Mouse (Mus musculus): ENCODE results near the gene AB124611. TPM values are rescaled to one million over a fixed set of nuclear protein-coding genes. Genes with fewer than 3 reads are reported as not detected.
"Not testable (repeated sequence)": the region's sequence is repeated elsewhere in the genome, so short reads cannot be mapped to it uniquely, and the experiment has no call there.

The AB124611 gene
- total RNA-seq (2022), result under 1 TPM in 1 of 4 experiments, not detected in 3; 0.41 TPM

- DNase-seq (ENCODE audit: low spot score in 2 of 2), result no peak
Observed at GRCm38 (mm10) chr9:21525937-21526633, at the start of gene AB124611. Gene AB124611, plus strand, starts transcription at chr9:21526176.

GRCm38 (mm10) chr9:21477707-21478106 lies 48.3 kb upstream of the AB124611 start:
- no peak for DNase-seq (ENCODE audit: low spot score in 2 of 2)

- no peak for DNase-seq (ENCODE audit: low spot score in 2 of 2)
Observed at GRCm38 (mm10) chr9:21484065-21484464, 41.9 kb upstream of the AB124611 start.

- DNase-seq (ENCODE audit: low spot score in 2 of 2), result not testable (repeated sequence)
Observed at GRCm38 (mm10) chr9:21488246-21488645, 37.7 kb upstream of the AB124611 start.

- DNase-seq (ENCODE audit: low spot score in 2 of 2), result no peak
Observed at GRCm38 (mm10) chr9:21490696-21491095, 35.3 kb upstream of the AB124611 start.

GRCm38 (mm10) chr9:21493907-21494306 lies 32.1 kb upstream of the AB124611 start:
- no peak for DNase-seq (ENCODE audit: low spot score in 2 of 2)

GRCm38 (mm10) chr9:21494726-21495125 lies 31.2 kb upstream of the AB124611 start:
- DNase-seq (ENCODE audit: low spot score in 2 of 2), result no peak

- no peak for DNase-seq (ENCODE audit: low spot score in 2 of 2)
Observed at GRCm38 (mm10) chr9:21496308-21497049, 29.5 kb upstream of the AB124611 start.

GRCm38 (mm10) chr9:21497050-21497542 lies 28.9 kb upstream of the AB124611 start:
- peak; percentile 54 to 55 for DNase-seq (ENCODE audit: low spot score in 2 of 2)

GRCm38 (mm10) chr9:21497664-21498063 lies 28.3 kb upstream of the AB124611 start:
- no peak for DNase-seq (ENCODE audit: low spot score in 2 of 2)

GRCm38 (mm10) chr9:21498284-21498902 lies 27.6 kb upstream of the AB124611 start:
- no peak for DNase-seq (ENCODE audit: low spot score in 2 of 2)

GRCm38 (mm10) chr9:21503352-21503751 lies 22.6 kb upstream of the AB124611 start:
- no peak for DNase-seq (ENCODE audit: low spot score in 2 of 2)

- DNase-seq (ENCODE audit: low spot score in 2 of 2), result no peak
Observed at GRCm38 (mm10) chr9:21505767-21506166, 20.2 kb upstream of the AB124611 start.

GRCm38 (mm10) chr9:21507753-21508430 lies 18.1 kb upstream of the AB124611 start:
- peak in 1 of 2 experiments; percentile 16 for DNase-seq (ENCODE audit: low spot score in 2 of 2)

- DNase-seq (ENCODE audit: low spot score in 2 of 2), result peak in 1 of 2 experiments; percentile 26
Observed at GRCm38 (mm10) chr9:21508871-21509404, 17.0 kb upstream of the AB124611 start.

GRCm38 (mm10) chr9:21509772-21510688 lies 15.9 kb upstream of the AB124611 start, which contains the start of gene Tmed1:
Gene Tmed1, minus strand, starts transcription at chr9:21510252.
- DNase-seq (ENCODE audit: low spot score in 2 of 2), result peak; percentile 94 to 95

- no peak for DNase-seq (ENCODE audit: low spot score in 2 of 2)
Observed at GRCm38 (mm10) chr9:21510689-21511015, 15.3 kb upstream of the AB124611 start.

- no peak for DNase-seq (ENCODE audit: low spot score in 2 of 2)
Observed at GRCm38 (mm10) chr9:21511052-21511451, 14.9 kb upstream of the AB124611 start.

GRCm38 (mm10) chr9:21513466-21513865 lies 12.5 kb upstream of the AB124611 start:
- no peak for DNase-seq (ENCODE audit: low spot score in 2 of 2)

- DNase-seq (ENCODE audit: low spot score in 2 of 2), result no peak
Observed at GRCm38 (mm10) chr9:21517947-21518495, 8.0 kb upstream of the AB124611 start.
